Mouse (Mus musculus) T-cell, adult 66 days (primary cell): ENCODE data around the gene Trak2. TPM values are rescaled to one million over a fixed set of nuclear protein-coding genes. Genes with fewer than 3 reads are reported as not detected.

ENCODE experiments used
- total RNA-seq, 2 experiments: library from RNA; stranded (reverse); gene quantifications; 3 replicates in 1 of 2; 4 replicates in 1 of 2; pipeline ENCODE4 v1.2.4; 2023

Trak2 gene
- total RNA-seq: 10 to 100 TPM; 69.4 to 74.4 TPM

DNA sequence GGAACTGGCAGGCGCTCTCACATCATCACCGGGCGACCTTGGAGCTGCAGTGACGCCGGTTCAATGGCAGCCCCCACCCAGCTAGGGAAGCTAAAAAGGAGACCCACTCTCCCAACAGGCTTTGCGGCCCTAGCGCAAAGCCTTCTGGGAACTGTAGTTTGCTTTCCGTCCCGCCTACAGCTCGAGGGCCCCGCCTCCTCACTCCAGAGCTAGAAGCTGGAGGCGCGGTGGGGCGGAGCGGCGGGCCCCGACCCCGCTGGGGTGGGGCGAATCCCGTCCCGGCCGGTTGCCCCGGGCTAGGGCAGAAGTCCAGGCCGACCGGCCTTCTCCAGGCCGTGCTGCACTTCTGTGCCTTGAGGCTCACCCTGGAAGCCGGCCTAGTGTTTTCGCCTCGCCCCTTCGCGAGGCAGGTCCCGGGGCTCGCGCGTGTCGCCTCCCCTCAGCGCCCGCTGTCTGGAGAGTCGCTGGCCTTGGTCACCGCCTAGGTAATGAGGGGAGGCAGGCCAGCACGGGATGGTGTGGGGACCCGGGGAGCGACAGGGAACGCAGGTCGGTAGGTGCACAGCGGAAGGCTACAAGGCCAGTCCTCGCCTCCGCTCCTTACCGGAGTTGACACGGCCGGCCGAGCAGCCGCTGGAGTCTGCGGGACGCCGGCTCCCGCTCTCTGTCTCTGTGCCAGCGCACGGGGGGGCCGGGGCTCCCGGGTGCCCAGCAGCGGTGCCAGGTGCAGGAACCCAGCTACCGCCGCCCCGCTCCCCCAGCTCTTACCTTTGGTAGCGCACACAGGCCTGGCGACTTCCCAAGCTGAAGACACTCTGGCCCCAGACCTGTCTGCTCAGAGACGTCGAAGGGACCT is at the start of gene Trak2, which contains the start of gene Stradb:
Trak2 (minus strand) TSS at position 65 of the 856 bp plus-strand sequence.
Stradb (plus strand) TSS at position 157 of the 856 bp plus-strand sequence.

Other genes with a start within 250 kb of the Trak2 start
- 100 to 1,000 TPM; 111 to 114 TPM for gene Casp8, start 178.1 kb downstream of the Trak2 start, total RNA-seq
- gene Stradb, start 92 bp upstream of the Trak2 start, total RNA-seq: 10 to 100 TPM; 10.4 to 12.4 TPM
- not detected for gene C2cd6, start 121.5 kb upstream of the Trak2 start, total RNA-seq
- gene Tmem237, start 147.0 kb upstream of the Trak2 start, total RNA-seq: 1 to 10 TPM; 3.8 to 8.0 TPM
- gene Mpp4, start 190.0 kb upstream of the Trak2 start, total RNA-seq: 1 to 10 TPM; 1.0 to 1.9 TPM